Mouse (Mus musculus) thymus, adult 2 months (tissue): ENCODE measurements at regions not wholly inside any gene's neighbourhood (a gene's known extent, or its start where the extent isn't known, plus 50 kb on each side); places are given as distances from the start of the nearest gene placed in this dataset.

Experiments used
- DNase-seq: peaks from one replicate; pipeline ENCODE4 v3.0.0; 2021
- H3K27ac ChIP-seq: fragments of 200-500 bp; 2 replicates; pipeline ENCODE4 v1.5.1; 2012; ENCODE audit warnings: low read length, control low read depth; ENCODE audit not compliant: control insufficient read depth, insufficient read depth
- H3K27me3 ChIP-seq: fragments of 200-500 bp; 2 replicates; pipeline ENCODE4 v1.6.1; 2012; ENCODE audit warnings: mild to moderate bottlenecking, low read length, moderate library complexity, mixed read lengths; ENCODE audit not compliant: control insufficient read depth, insufficient read depth
- H3K36me3 ChIP-seq: fragments of 200-500 bp; 2 replicates; pipeline ENCODE4 v1.6.1; 2012; ENCODE audit warnings: mild to moderate bottlenecking, low read length, moderate library complexity; ENCODE audit not compliant: control insufficient read depth, insufficient read depth
- H3K4me1 ChIP-seq: fragments of 200-500 bp; replicated peaks from 2 replicates; pipeline ENCODE4 v1.6.1; 2012; ENCODE audit warnings: low read length; ENCODE audit not compliant: control insufficient read depth, insufficient read depth
- H3K4me3 ChIP-seq: fragments of 200-500 bp; 2 replicates; pipeline ENCODE4 v1.5.1; 2012; ENCODE audit warnings: mild to moderate bottlenecking, low read length, control low read depth, moderate library complexity; ENCODE audit not compliant: control insufficient read depth, insufficient read depth
- CTCF ChIP-seq: fragments of 200-500 bp; IDR thresholded peaks from 2 replicates; pipeline ENCODE4 v1.5.1; 2012; ENCODE audit warnings: mild to moderate bottlenecking, control low read depth, low read length, moderate library complexity, borderline replicate concordance; ENCODE audit not compliant: control insufficient read depth, poor library complexity, insufficient read depth; ENCODE audit errors: extremely low read depth
- POLR2A ChIP-seq: fragments of 200-500 bp; IDR thresholded peaks from 2 replicates; pipeline ENCODE4 v1.6.1; 2012; ENCODE audit warnings: mild to moderate bottlenecking, low read length, control low read depth, moderate library complexity; ENCODE audit not compliant: control insufficient read depth, poor library complexity, insufficient read depth; ENCODE audit errors: extremely low read depth
- WGBS: fragments of 180-500 bp; shearing (Covaris S2); methylation state at CpG from one replicate; pipeline ENCODE4 v1.1.7; 2018; 5-methylcytosine and 5-hydroxymethylcytosine counted together

GRCm38 (mm10) chr9:61478862-61479261, 106.7 kb downstream of the Tle3 start:
- Histone ChIP-seq H3K27me3 (no peaks in the 10 kb centered on the region), H3K27ac (no peak overlapping the region), H3K4me3 (no peak overlapping the region), H3K36me3 (no peaks in the 10 kb centered on the region), H3K4me1 (peaks cover 4% of the 10 kb centered on the region)
- DNase-seq: peak; percentile 12
- TF ChIP-seq CTCF (no peak), POLR2A (no peak)
- WGBS: 15% methylated on average over 9 of the region's 9 CpGs

- H3K4me1 ChIP-seq: peaks cover 4% of the 10 kb centered on the region
- no peak overlapping the region for H3K27ac ChIP-seq
- no peak overlapping the region for H3K4me3 ChIP-seq
- H3K36me3 ChIP-seq: no peaks in the 10 kb centered on the region
- no peak for TF ChIP-seq POLR2A
- no peak for TF ChIP-seq CTCF
- no peak for DNase-seq
- no peaks in the 10 kb centered on the region for H3K27me3 ChIP-seq
- WGBS: 97% methylated on average over 4 of the region's 4 CpGs
Measured at GRCm38 (mm10) chr9:61476351-61476750, 104.2 kb downstream of the Tle3 start.

- 80% methylated on average over 6 of the region's 6 CpGs for WGBS
- H3K27ac ChIP-seq: no peak overlapping the region
- no peak overlapping the region for H3K4me3 ChIP-seq
- TF ChIP-seq CTCF (no peak), POLR2A (no peak)
- H3K36me3 ChIP-seq: no peaks in the 10 kb centered on the region
- H3K27me3 ChIP-seq: no peaks in the 10 kb centered on the region
- DNase-seq: no peak
- H3K4me1 ChIP-seq: no peaks in the 10 kb centered on the region
Measured at GRCm38 (mm10) chr9:61470815-61471505, 98.8 kb downstream of the Tle3 start.

- no peaks in the 10 kb centered on the region for H3K27me3 ChIP-seq
- no peaks in the 10 kb centered on the region for H3K36me3 ChIP-seq
- DNase-seq: no peak
- no peak overlapping the region for H3K4me3 ChIP-seq
- TF ChIP-seq CTCF: no peak
- TF ChIP-seq POLR2A: no peak
- no peak overlapping the region for H3K27ac ChIP-seq
- no peaks in the 10 kb centered on the region for H3K4me1 ChIP-seq
- WGBS: 92% methylated on average over 11 of the region's 11 CpGs
Measured at GRCm38 (mm10) chr9:61468897-61469509, 96.8 kb downstream of the Tle3 start.

- WGBS: 88% methylated on average over 6 of the region's 6 CpGs
- Histone ChIP-seq H3K36me3 (no peaks in the 10 kb centered on the region), H3K27ac (no peak overlapping the region), H3K4me1 (no peaks in the 10 kb centered on the region), H3K27me3 (no peaks in the 10 kb centered on the region), H3K4me3 (no peak overlapping the region)
- no peak for TF ChIP-seq POLR2A
- no peak for TF ChIP-seq CTCF
- DNase-seq: no peak
Measured at GRCm38 (mm10) chr9:61468368-61468848, 96.2 kb downstream of the Tle3 start.
